In the genomic region with DNA sequence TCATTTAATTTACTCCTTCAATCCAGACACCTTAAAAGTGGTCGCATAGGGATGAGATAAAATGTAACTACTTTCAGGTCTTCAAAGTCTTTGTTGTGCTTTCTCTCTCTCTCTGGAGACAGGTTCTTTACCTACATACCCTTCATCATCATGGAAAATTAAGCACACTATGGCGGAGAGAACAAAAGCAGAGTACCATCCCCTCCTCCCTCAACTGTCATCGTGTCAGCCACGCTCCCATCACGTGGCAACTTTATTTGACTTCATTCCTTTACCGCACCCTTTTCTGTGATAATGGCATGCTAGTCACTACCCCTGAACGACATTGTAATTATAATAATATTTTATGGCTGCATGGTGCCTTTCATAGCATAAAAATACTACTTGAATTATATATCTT, we compare ENCODE assay signal across 27 mouse cellular contexts.
"Had no signal": no experiment of that assay in that cellular context is flagged by ENCODE, and none has a peak within 500 bp of the region (broad histone marks: within the 10 kb centered on the region; RNA-seq: fewer than 3 reads in every experiment).

No protein-coding gene starts in this region.

- H3K36me3 ChIP-seq: heart, embryonic 10.5 days; heart, embryonic 12.5 days; hindbrain, embryonic 10.5 days; hindbrain, embryonic 12.5 days; intestine, embryonic 15.5 days; limb, embryonic 10.5 days; limb, embryonic 12.5 days; liver, embryonic 13.5 days; liver, embryonic 15.5 days had no signal

- ATAC-seq: hindbrain, embryonic 16.5 days; inflammation-experienced regulatory T-cells, adult 6 months; intestine, embryonic 15.5 days; intestine, postnatal 0 days had no signal

- H3K27ac ChIP-seq: heart, embryonic 10.5 days; hindbrain, embryonic 10.5 days; hindbrain, embryonic 12.5 days; hindbrain, embryonic 14.5 days; intestine, embryonic 15.5 days; layer of hippocampus, adult 2 months; left cerebral cortex, adult 2 months; limb, embryonic 10.5 days; limb, embryonic 12.5 days; liver, embryonic 13.5 days; liver, embryonic 15.5 days had no signal

- DNase-seq: gastrocnemius, postnatal 14 days; gastrocnemius, postnatal 36 days; heart, adult 18-20 months; heart, postnatal 10 days; heart, postnatal 4 days; kidney, adult 18-20 months; kidney, adult 8-10 months; kidney, postnatal 10 days; kidney, postnatal 25 days; kidney, postnatal 4 days; liver; liver, embryonic 13.5 days had no signal

- H3K4me3 ChIP-seq: heart, embryonic 10.5 days; heart, embryonic 12.5 days; hindbrain, embryonic 10.5 days; hindbrain, embryonic 12.5 days; intestine, embryonic 15.5 days; layer of hippocampus, adult 2 months; left cerebral cortex, adult 2 months; limb, embryonic 10.5 days; limb, embryonic 12.5 days; liver, embryonic 13.5 days; liver, embryonic 15.5 days had no signal

- H3K9ac ChIP-seq: heart, embryonic 12.5 days; hindbrain, embryonic 12.5 days; hindbrain, embryonic 14.5 days; intestine, embryonic 15.5 days; limb, embryonic 12.5 days; liver, embryonic 13.5 days; liver, embryonic 15.5 days had no signal

- H3K4me1 ChIP-seq: heart, embryonic 10.5 days; heart, embryonic 12.5 days; hindbrain, embryonic 10.5 days; hindbrain, embryonic 12.5 days; intestine, embryonic 15.5 days; liver, embryonic 13.5 days; liver, embryonic 15.5 days had no signal

- H3K4me2 ChIP-seq: heart, embryonic 12.5 days; hindbrain, embryonic 12.5 days; hindbrain, embryonic 14.5 days; intestine, embryonic 15.5 days; limb, embryonic 12.5 days; liver, embryonic 11.5 days; liver, embryonic 13.5 days; liver, embryonic 15.5 days had no signal

- H3K9me3 ChIP-seq: heart, embryonic 10.5 days; heart, embryonic 12.5 days; hindbrain, embryonic 10.5 days; hindbrain, embryonic 12.5 days; intestine, embryonic 15.5 days; limb, embryonic 10.5 days; limb, embryonic 12.5 days; liver, embryonic 13.5 days; liver, embryonic 15.5 days had no signal

- H3K27me3 ChIP-seq: heart, embryonic 12.5 days; hindbrain, embryonic 12.5 days; intestine, embryonic 15.5 days; limb, embryonic 12.5 days; liver, embryonic 13.5 days; liver, embryonic 15.5 days had no signal
